Mouse (Mus musculus): Measurements from ENCODE around the gene Oit1. TPM values are rescaled to one million over a fixed set of nuclear protein-coding genes. Genes with fewer than 3 reads are reported as not detected.

Oit1 gene
- polyA plus RNA-seq, 1 experiment, result not detected

GRCm38 (mm10) chr14:8320528-8320927, 58.0 kb downstream of the Oit1 start:
- no peak overlapping the region for H3K4me3 ChIP-seq (ENCODE audit: insufficient read depth, low read depth, low read length)
- no peak overlapping the region for H3K27ac ChIP-seq (replicated peaks; ENCODE audit: low read depth, low read length)

GRCm38 (mm10) chr14:8317194-8318097, 61.1 kb downstream of the Oit1 start, which contains the start of gene Fam107a:
Gene Fam107a, minus strand, starts transcription at chr14:8318023.
- Histone ChIP-seq H3K4me1 (ENCODE audit: control insufficient read depth, insufficient read depth, insufficient read length, low read length) (peaks cover 4% of the 10 kb centered on the region; the same call in 1 of the 2 replicates), H3K27ac (replicated peaks; ENCODE audit: low read depth, low read length) (no peak within 1 kb of the TSS), H3K4me3 (ENCODE audit: insufficient read depth, low read depth, low read length) (no peak within 1 kb of the TSS)

More at GRCm38 (mm10) chr14:8320528-8320927, 58.0 kb downstream of the Oit1 start:
- H3K4me1 ChIP-seq (ENCODE audit: control insufficient read depth, insufficient read depth, insufficient read length, low read length), result peaks cover 4% of the 10 kb centered on the region; the same call in 1 of the 2 replicates

- Histone ChIP-seq H3K27ac (replicated peaks; ENCODE audit: low read depth, low read length) (no peak overlapping the region), H3K4me3 (ENCODE audit: insufficient read depth, low read depth, low read length) (no peak overlapping the region), H3K4me1 (ENCODE audit: control insufficient read depth, insufficient read depth, insufficient read length, low read length) (peaks cover 4% of the 10 kb centered on the region; the same call in 1 of the 2 replicates)
These were observed 62.0 kb downstream of the Oit1 start for GRCm38 (mm10) chr14:8316366-8317193.

- Histone ChIP-seq H3K27ac (replicated peaks; ENCODE audit: low read depth, low read length) (no peak overlapping the region), H3K4me1 (ENCODE audit: control insufficient read depth, insufficient read depth, insufficient read length, low read length) (peaks cover 4% of the 10 kb centered on the region; the same call in 1 of the 2 replicates)
These were observed 63.4 kb downstream of the Oit1 start for GRCm38 (mm10) chr14:8315169-8315568.

GRCm38 (mm10) chr14:8314536-8314935, 64.0 kb downstream of the Oit1 start:
- H3K4me3 ChIP-seq (ENCODE audit: insufficient read depth, low read depth, low read length), result no peak overlapping the region
- H3K4me1 ChIP-seq (ENCODE audit: control insufficient read depth, insufficient read depth, insufficient read length, low read length), result peaks cover 4% of the 10 kb centered on the region; the same call in 1 of the 2 replicates
- no peak overlapping the region for H3K27ac ChIP-seq (replicated peaks; ENCODE audit: low read depth, low read length)

More at GRCm38 (mm10) chr14:8315169-8315568, 63.4 kb downstream of the Oit1 start:
- no peak overlapping the region for H3K4me3 ChIP-seq (ENCODE audit: insufficient read depth, low read depth, low read length)

GRCm38 (mm10) chr14:8313877-8314276, 64.7 kb downstream of the Oit1 start:
- H3K4me1 ChIP-seq (ENCODE audit: control insufficient read depth, insufficient read depth, insufficient read length, low read length), result peaks cover 4% of the 10 kb centered on the region; the same call in 1 of the 2 replicates
- H3K4me3 ChIP-seq (ENCODE audit: insufficient read depth, low read depth, low read length), result no peak overlapping the region
- no peak overlapping the region for H3K27ac ChIP-seq (replicated peaks; ENCODE audit: low read depth, low read length)

- H3K4me1 ChIP-seq (ENCODE audit: control insufficient read depth, insufficient read depth, insufficient read length, low read length), result peaks cover 4% of the 10 kb centered on the region; the same call in 1 of the 2 replicates
- H3K4me3 ChIP-seq (ENCODE audit: insufficient read depth, low read depth, low read length), result 0 out of 2 replicates have a peak overlapping the region, but pooled peaks have one; percentile 5
- H3K27ac ChIP-seq (replicated peaks; ENCODE audit: low read depth, low read length), result no peak overlapping the region; the same call in 1 of the 2 replicates
These were observed 68.9 kb downstream of the Oit1 start for GRCm38 (mm10) chr14:8309621-8310141.

GRCm38 (mm10) chr14:8308650-8309049, 69.9 kb downstream of the Oit1 start:
- Histone ChIP-seq H3K27ac (replicated peaks; ENCODE audit: low read depth, low read length) (no peak overlapping the region), H3K4me3 (ENCODE audit: insufficient read depth, low read depth, low read length) (no peak overlapping the region), H3K4me1 (ENCODE audit: control insufficient read depth, insufficient read depth, insufficient read length, low read length) (peaks cover 4% of the 10 kb centered on the region; the same call in 1 of the 2 replicates)

- Histone ChIP-seq H3K4me3 (ENCODE audit: insufficient read depth, low read depth, low read length) (no peak overlapping the region), H3K4me1 (ENCODE audit: control insufficient read depth, insufficient read depth, insufficient read length, low read length) (peaks cover 4% of the 10 kb centered on the region; the same call in 1 of the 2 replicates), H3K27ac (replicated peaks; ENCODE audit: low read depth, low read length) (no peak overlapping the region)
These were observed 71.7 kb downstream of the Oit1 start for GRCm38 (mm10) chr14:8306884-8307283.

GRCm38 (mm10) chr14:8305014-8305413, 73.5 kb downstream of the Oit1 start:
- H3K27ac ChIP-seq (replicated peaks; ENCODE audit: low read depth, low read length), result 0 out of 2 replicates have a peak overlapping the region, but pooled peaks have one; percentile 16
- no peak overlapping the region for H3K4me3 ChIP-seq (ENCODE audit: insufficient read depth, low read depth, low read length)
- H3K4me1 ChIP-seq (ENCODE audit: control insufficient read depth, insufficient read depth, insufficient read length, low read length), result peaks cover 4% of the 10 kb centered on the region; the same call in 1 of the 2 replicates

GRCm38 (mm10) chr14:8304082-8304481, 74.5 kb downstream of the Oit1 start:
- Histone ChIP-seq H3K4me3 (ENCODE audit: insufficient read depth, low read depth, low read length) (no peak overlapping the region), H3K27ac (replicated peaks; ENCODE audit: low read depth, low read length) (no peak overlapping the region), H3K4me1 (ENCODE audit: control insufficient read depth, insufficient read depth, insufficient read length, low read length) (peaks cover 4% of the 10 kb centered on the region; the same call in 1 of the 2 replicates)

GRCm38 (mm10) chr14:8302687-8303086, 75.9 kb downstream of the Oit1 start:
- H3K27ac ChIP-seq (replicated peaks; ENCODE audit: low read depth, low read length), result no peak overlapping the region
- H3K4me1 ChIP-seq (ENCODE audit: control insufficient read depth, insufficient read depth, insufficient read length, low read length), result peaks cover 4% of the 10 kb centered on the region; the same call in 1 of the 2 replicates
- H3K4me3 ChIP-seq (ENCODE audit: insufficient read depth, low read depth, low read length), result no peak overlapping the region

GRCm38 (mm10) chr14:8300281-8300680, 78.3 kb downstream of the Oit1 start:
- Histone ChIP-seq H3K4me1 (ENCODE audit: control insufficient read depth, insufficient read depth, insufficient read length, low read length) (peaks cover 4% of the 10 kb centered on the region; the same call in 1 of the 2 replicates), H3K4me3 (ENCODE audit: insufficient read depth, low read depth, low read length) (no peak overlapping the region), H3K27ac (replicated peaks; ENCODE audit: low read depth, low read length) (no peak overlapping the region)
